Mouse (Mus musculus): ENCODE measurements around the gene Btbd35f17.
"Not testable (repeated sequence)": the region's sequence is repeated elsewhere in the genome, so short reads cannot be mapped to it uniquely, and the experiment has no call there.

Gene Btbd35f17

DNA sequence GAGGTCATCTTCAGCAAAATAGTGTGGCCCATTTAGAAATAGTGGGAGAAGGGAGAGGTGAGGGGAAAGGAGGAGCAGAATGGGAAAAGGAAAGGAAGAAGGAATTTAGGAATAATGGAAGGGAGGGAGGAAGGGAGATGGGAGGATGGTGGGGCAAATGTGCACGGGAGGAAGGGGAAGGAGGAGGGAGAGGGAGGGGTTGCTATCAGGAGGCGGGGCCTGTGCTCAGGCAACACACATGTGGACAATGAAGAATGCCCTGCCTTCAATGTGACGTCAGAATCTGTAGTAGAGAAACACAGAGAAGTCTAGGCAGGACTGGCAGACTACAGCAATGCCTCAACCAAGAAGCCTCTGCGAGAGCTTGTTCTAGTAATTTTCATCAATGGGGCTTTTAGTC is at the start of gene Btbd35f17:
Gene Btbd35f17 (plus strand): TSS at position 301 of the 400 bp plus-strand sequence.
- not testable (repeated sequence) for DNase-seq (ENCODE audit: low spot score)

Data from urinary bladder, postnatal 14 days (tissue).